Mouse (Mus musculus) midbrain, embryonic 11.5 days (tissue): ENCODE data around the gene Ahcy. TPM values are rescaled to one million over a fixed set of nuclear protein-coding genes. Genes with fewer than 3 reads are reported as not detected.
"Not testable (repeated sequence)": the region's sequence is repeated elsewhere in the genome, so short reads cannot be mapped to it uniquely, and the experiment has no call there.

Source experiments
- ATAC-seq: fragments of 200-750 bp; cut with Nextera tagmentation; 2 replicates; pipeline ENCODE4 v1.8.0; 2017; ENCODE audit warnings: moderate TSS enrichment, moderate library complexity; ENCODE audit not compliant: low FRiP score
- DNase-seq: peaks from one replicate; pipeline ENCODE4 v3.0.0; 2015; ENCODE audit warnings: low spot score; ENCODE audit errors: missing footprints
- H3K27ac ChIP-seq: fragments of 300-500 bp; sonication (generic); 2 replicates; pipeline ENCODE4 v1.5.1; 2014; ENCODE audit warnings: low read depth, low read length
- H3K27me3 ChIP-seq: fragments of 300-500 bp; sonication (generic); 2 replicates; pipeline ENCODE4 v1.6.1; 2014; ENCODE audit warnings: mild to moderate bottlenecking, low read length, moderate library complexity, mixed read lengths; ENCODE audit not compliant: control insufficient read depth, insufficient read depth
- H3K36me3 ChIP-seq: fragments of 300-500 bp; sonication (generic); 2 replicates; pipeline ENCODE4 v1.6.1; 2014; ENCODE audit warnings: mild to moderate bottlenecking, low read length, moderate library complexity, mixed read lengths; ENCODE audit not compliant: control insufficient read depth, insufficient read depth
- H3K4me1 ChIP-seq: fragments of 300-500 bp; sonication (generic); 2 replicates; pipeline ENCODE4 v1.6.1; 2014; ENCODE audit warnings: low read length; ENCODE audit not compliant: control insufficient read depth, insufficient read depth
- H3K4me2 ChIP-seq: fragments of 300-500 bp; sonication (generic); 2 replicates; pipeline ENCODE4 v1.6.1; 2014; ENCODE audit warnings: mild to moderate bottlenecking, moderate library complexity
- H3K4me3 ChIP-seq: fragments of 300-500 bp; sonication (generic); 2 replicates; pipeline ENCODE4 v1.5.1; 2014; ENCODE audit warnings: low read depth, low read length
- H3K9ac ChIP-seq: fragments of 300-500 bp; sonication (generic); 2 replicates; pipeline ENCODE4 v1.6.1; 2014; ENCODE audit warnings: low read length
- H3K9me3 ChIP-seq: fragments of 300-500 bp; sonication (generic); 2 replicates; pipeline ENCODE4 v1.6.1; 2016; ENCODE audit warnings: low read length; ENCODE audit not compliant: control insufficient read depth
- WGBS: fragments of 180-500 bp; shearing (Covaris S2); extraction: QIAGEN DNeasy Blood & Tissue Kit; methylation state at CpG from one replicate; pipeline ENCODE4 v1.1.7; 2014; 5-methylcytosine and 5-hydroxymethylcytosine counted together
- polyA plus RNA-seq: library from polyadenylated mRNA; unstranded; fragments of >200 nt; fragmentation: Nextera tagmentation; extraction: Ambion mirVana; gene quantifications from 2 replicates; pipeline ENCODE4 v1.2.1, GENCODE M21; 2014

Gene Ahcy
- 75.2 and 87.3 TPM in 2 replicates for polyA plus RNA-seq

GRCm38 (mm10) chr2:155073978-155074765 lies at the start of gene Ahcy:
Gene Ahcy (minus strand): TSS chr2:155074497.
- H3K9ac ChIP-seq = peak within 1 kb of the TSS; percentile 72

DNA sequence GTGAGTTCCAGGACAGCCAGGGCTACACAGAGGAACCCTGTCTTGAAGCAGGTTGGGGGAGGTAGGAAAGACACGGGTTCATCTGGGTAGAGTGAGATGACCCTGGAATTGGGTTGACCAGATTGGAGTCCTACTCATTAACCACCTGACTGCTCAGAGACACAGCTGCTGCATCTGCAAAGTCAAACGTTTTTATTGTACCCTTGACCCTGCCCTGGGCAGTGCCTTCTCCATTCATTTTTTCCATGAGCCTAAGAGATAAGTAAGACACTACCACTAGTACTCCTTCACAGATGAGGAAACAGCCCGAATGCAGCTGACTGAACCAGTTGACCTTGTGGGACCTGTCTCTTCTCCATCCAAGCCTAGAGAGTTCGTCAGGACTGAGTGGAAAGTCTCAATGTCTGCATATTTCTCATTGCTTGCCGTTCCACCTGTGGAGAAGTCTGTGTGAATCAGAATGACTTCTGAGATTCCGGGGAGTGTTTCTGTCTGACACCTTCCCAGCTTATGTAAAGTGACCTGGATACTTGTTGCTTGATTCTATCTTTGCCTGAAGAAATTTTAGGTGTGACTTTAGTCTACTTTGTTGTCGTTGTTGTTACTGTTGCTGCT lies 41.0 kb upstream of the Ahcy start:
- 77% methylated on average over 7 of the region's 7 CpGs for WGBS
- DNase-seq = no peak

More at GRCm38 (mm10) chr2:155073978-155074765, at the start of gene Ahcy:
- Histone ChIP-seq H3K9me3 (no peaks in the 10 kb centered on the region), H3K4me3 (peak within 1 kb of the TSS; percentile 52), H3K4me1 (peaks cover 20% of the 10 kb centered on the region), H3K27me3 (no peaks in the 10 kb centered on the region), H3K27ac (peak within 1 kb of the TSS; percentile 37; the same call in 1 of the 2 replicates), H3K36me3 (no peaks in the 10 kb centered on the region), H3K4me2 (peak within 1 kb of the TSS; percentile 57)
- DNase-seq (peak; percentile 100), ATAC-seq (peak; percentile 97)
- under 1% methylated on average over 56 of the region's 56 CpGs for WGBS

GRCm38 (mm10) chr2:155107276-155107675 lies 33.0 kb upstream of the Ahcy start:
- not testable (repeated sequence) for H3K4me1 ChIP-seq, H3K4me2 ChIP-seq, H3K27ac ChIP-seq, ATAC-seq, H3K36me3 ChIP-seq, H3K27me3 ChIP-seq, H3K4me3 ChIP-seq, H3K9ac ChIP-seq, H3K9me3 ChIP-seq, DNase-seq
- WGBS = 85% methylated on average over 9 of the region's 9 CpGs

More for the DNA sequence above, 41.0 kb upstream of the Ahcy start:
- ATAC-seq = no peak
- Histone ChIP-seq H3K9ac (no peak overlapping the region), H3K36me3 (no peaks in the 10 kb centered on the region), H3K9me3 (no peaks in the 10 kb centered on the region), H3K27ac (no peak overlapping the region), H3K27me3 (no peaks in the 10 kb centered on the region), H3K4me2 (no peak overlapping the region), H3K4me3 (no peak overlapping the region), H3K4me1 (no peaks in the 10 kb centered on the region)

DNA sequence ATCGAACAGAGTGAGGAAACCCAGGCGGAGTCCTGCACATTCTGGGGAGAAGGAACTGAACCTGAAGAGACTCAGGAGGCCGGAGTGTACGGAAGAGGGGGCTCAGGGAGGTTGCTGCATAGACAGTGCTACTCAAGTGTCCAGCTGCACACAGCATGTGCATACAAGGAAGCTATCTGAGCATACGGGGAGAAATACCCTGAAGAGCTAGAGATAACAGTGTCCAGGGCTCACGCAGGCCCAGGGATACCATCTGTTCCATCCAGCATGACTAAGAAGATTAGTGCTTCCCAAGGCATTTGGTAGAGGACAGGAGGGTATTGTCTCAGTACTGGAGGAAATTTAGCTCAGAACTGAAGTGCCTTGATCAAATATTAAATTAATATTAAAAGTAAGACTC lies 29.3 kb upstream of the Ahcy start:
- Histone ChIP-seq H3K27ac (peak overlapping the region; percentile 27; the same call in 1 of the 2 replicates), H3K9me3 (no peaks in the 10 kb centered on the region), H3K4me1 (no peaks in the 10 kb centered on the region), H3K4me3 (no peak overlapping the region), H3K4me2 (no peak overlapping the region), H3K27me3 (no peaks in the 10 kb centered on the region), H3K36me3 (no peaks in the 10 kb centered on the region), H3K9ac (no peak overlapping the region)
- DNase-seq (no peak), ATAC-seq (peak; percentile 62)
- 50% methylated on average over 6 of the region's 6 CpGs for WGBS

DNA sequence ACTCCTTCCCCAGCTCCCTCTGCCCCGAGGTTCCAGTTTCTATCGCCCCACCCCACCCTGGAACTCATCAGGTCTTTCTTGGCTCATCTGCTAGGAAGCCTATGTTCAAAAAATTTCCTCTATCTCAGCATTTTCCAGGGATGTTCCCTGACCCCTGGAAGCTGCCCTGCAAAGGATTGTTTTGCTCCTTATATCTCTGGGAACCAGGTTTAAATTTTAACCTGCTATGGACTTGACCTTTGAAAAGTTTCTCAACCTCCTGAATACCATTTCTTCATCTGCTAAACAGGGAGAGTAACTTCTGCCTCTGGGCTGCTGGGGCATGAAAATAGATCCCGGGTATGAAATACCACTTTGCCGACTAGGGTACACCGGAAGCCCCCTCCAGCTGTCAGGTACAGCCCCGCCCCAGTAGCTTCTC lies 27.5 kb upstream of the Ahcy start:
- WGBS = 74% methylated on average over 6 of the region's 6 CpGs
- Histone ChIP-seq H3K4me3 (no peak overlapping the region), H3K9ac (no peak overlapping the region), H3K36me3 (no peaks in the 10 kb centered on the region), H3K4me2 (no peak overlapping the region), H3K27me3 (no peaks in the 10 kb centered on the region), H3K27ac (no peak overlapping the region), H3K9me3 (no peaks in the 10 kb centered on the region), H3K4me1 (no peaks in the 10 kb centered on the region)
- ATAC-seq (no peak), DNase-seq (no peak)

DNA sequence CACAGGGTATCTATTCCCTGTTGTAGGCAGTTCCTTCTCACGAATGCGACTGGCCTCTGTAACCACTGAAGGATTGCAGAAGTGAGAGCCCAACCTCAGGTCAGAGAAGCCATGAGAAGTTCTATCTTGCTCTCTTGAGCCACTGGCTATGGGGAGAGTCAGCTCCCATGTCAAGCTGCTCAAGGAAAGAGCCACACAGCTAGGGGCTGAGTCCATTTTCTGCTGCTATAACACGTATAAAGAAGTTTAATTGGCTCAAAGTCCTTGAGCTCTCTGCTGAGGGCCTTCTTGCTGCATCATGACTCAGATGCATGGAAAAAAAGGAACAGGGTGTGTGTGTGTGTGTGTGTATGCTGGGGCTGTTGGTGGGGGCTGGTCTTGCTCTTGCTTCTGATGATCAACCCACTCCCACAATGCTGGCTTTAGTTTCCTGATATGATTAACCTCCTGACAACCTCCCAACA lies 26.5 kb upstream of the Ahcy start:
- Histone ChIP-seq H3K4me2 (no peak overlapping the region), H3K4me1 (no peaks in the 10 kb centered on the region), H3K9ac (no peak overlapping the region), H3K27me3 (no peaks in the 10 kb centered on the region), H3K36me3 (no peaks in the 10 kb centered on the region), H3K4me3 (no peak overlapping the region), H3K27ac (no peak overlapping the region), H3K9me3 (no peaks in the 10 kb centered on the region)
- WGBS = 89% methylated on average over 3 of the region's 3 CpGs
- ATAC-seq = no peak
- DNase-seq = no peak

DNA sequence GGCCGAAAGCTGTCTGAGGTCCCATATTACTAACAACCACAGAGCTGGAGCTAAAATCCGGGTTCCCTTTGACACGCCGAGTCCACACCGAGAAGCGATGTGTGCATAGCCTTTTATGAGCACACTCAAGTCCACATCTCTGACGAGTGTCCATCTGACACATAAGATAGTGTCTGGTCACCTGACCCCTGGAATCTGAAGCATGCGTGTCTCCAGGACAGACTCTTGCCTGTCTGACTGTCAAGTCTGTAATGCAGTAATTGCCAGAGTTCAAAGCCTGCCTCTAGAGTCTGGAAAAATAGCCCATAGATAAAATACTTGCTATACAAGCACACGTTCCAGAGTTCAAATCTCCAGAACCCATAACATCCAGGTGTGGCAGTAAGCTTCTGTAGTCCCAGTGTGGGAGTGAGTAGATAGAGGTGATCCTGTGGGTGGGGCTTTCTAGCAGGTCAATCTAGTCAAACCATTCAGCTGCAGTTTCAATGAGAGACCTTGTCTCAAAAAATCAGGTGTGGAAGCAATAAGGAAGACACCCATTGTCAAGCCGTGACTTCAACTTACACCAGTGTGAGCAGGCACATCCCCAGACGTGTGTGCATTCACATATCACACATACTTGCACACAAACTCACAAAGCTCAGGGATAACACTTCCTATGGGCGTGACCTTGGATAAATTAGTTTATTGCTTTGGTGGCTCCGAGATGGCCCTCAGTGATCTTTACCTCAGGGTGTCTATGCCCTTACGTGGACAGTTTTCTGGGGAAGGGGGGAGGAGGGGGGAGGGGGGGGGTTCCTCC lies 25.9 kb upstream of the Ahcy start:
- Histone ChIP-seq H3K36me3 (no peaks in the 10 kb centered on the region), H3K4me2 (no peak overlapping the region), H3K4me3 (no peak overlapping the region), H3K27ac (no peak overlapping the region), H3K27me3 (no peaks in the 10 kb centered on the region), H3K9me3 (no peaks in the 10 kb centered on the region), H3K4me1 (no peaks in the 10 kb centered on the region), H3K9ac (no peak overlapping the region)
- DNase-seq = no peak
- no peak for ATAC-seq
- whole genome bisulfite sequencing = 87% methylated on average over 14 of the region's 14 CpGs

DNA sequence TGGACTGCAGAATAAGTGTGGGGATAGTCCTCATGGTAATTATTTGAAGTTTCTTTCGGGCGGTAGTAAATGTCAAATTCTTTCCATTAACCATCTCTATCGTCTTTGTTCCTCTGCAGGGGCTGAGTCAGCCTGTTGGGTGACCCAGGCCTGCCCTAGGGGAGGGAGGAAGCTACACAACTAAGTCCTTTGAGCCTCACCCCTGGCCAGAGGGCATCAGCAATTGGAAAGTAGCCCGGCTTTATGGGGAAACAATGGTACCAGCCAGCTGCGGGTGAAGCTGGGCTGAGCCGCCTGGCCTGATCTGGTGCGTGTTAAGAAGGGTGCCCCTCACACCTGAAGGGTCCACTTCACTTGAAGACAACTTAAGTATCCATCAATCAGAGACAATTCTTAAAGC lies 25.1 kb upstream of the Ahcy start:
- Histone ChIP-seq H3K4me2 (no peak overlapping the region), H3K4me3 (no peak overlapping the region), H3K4me1 (no peaks in the 10 kb centered on the region), H3K9ac (no peak overlapping the region), H3K9me3 (no peaks in the 10 kb centered on the region), H3K36me3 (no peaks in the 10 kb centered on the region), H3K27ac (no peak overlapping the region), H3K27me3 (no peaks in the 10 kb centered on the region)
- 77% methylated on average over 7 of the region's 7 CpGs for WGBS
- no peak for ATAC-seq
- DNase-seq = no peak
